Mouse (Mus musculus): Measurements from ENCODE around the gene Pga5.

Gene Pga5

GRCm38 (mm10) chr19:10703470-10703869, 25.6 kb upstream of the Pga5 start:
- DNase-seq (ENCODE audit: low spot score in 2 of 2), result no peak

DNA sequence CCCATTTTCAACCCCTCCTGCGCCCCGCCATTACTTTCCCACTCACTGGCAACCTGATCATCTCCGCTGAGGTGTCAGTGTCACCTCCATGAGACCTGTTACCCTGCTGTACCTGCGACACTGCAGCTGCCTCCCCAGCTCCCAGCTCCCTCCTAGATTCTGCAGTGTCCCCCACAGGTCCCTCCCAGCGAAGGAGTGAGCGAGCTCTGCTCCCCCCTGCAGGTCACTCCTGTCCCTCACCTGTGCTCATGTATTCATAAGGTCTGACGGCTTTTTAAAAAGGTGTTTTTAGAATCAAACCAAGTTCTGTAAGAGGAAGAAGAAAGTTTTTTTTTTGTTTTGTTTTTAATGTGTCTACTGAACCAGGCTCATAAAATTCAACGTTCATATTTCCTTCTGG, 24.3 kb upstream of the Pga5 start:
- no peak for DNase-seq (ENCODE audit: low spot score in 2 of 2)

GRCm38 (mm10) chr19:10701013-10701726, 23.3 kb upstream of the Pga5 start:
- DNase-seq (ENCODE audit: low spot score in 2 of 2), result no peak

DNA sequence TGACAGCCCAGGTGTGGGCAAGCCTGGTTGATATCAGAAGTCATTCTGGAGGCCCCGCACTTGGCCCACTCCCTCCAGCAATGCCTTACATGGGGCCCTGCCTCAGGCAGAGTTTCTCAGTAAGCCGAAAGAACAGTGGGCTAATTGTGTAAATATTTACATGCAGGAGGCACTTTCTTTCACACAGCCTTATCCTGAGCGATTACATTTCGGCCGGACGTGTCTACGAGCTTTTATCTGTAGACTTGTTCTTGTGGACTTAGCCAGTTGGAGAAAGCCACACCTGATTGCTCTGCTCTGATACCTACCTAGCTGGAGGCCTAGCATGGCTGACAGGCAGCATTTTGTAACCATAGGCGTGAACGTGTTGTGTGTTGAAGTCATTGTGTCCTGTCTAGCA, 22.0 kb upstream of the Pga5 start:
- no peak for DNase-seq (ENCODE audit: low spot score in 2 of 2)

DNA sequence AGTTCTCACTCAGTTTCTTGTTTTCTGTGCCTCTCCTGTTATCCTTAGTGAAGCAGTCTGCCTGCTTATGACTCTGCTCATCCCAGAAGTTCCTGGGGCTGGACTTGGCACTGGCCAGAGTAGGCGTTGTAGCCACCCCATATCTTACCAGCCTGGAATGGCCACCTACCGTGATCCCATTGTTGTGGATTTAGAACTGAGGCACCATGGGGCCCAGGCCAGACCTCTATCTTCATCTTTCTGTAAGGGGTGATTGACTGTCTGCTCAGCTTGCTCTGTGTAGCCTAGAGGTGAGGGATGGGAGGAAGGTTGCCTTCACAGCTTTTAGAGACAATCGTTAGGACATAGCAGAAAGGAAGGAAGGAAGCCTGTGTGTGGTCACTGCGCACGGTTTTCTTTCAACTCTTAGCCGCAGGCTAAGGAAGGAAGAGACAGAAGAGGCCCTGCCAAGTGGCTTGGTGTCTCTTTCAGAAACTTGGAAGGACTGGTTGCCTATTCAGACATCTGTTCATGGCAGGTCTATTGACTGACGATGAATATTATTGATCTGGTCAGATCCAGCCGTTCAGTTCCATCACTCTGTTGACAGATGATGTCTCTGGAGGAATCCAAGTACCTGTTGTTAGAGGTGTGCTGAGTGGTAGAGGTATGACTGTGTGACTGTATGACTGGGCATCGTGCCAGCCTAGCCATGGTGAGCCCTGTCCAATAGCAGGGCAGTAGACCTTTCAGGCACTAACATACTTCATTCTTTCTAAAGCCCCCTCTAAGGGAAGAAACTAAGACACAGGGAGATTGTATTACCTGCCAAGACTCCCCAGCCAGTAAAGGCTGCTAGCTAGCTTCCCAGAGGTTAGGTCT, 20.5 kb upstream of the Pga5 start:
- no peak for DNase-seq (ENCODE audit: low spot score in 2 of 2)

- DNase-seq (ENCODE audit: low spot score in 2 of 2), result no peak
Measured at GRCm38 (mm10) chr19:10695801-10696200, 17.9 kb upstream of the Pga5 start.

DNA sequence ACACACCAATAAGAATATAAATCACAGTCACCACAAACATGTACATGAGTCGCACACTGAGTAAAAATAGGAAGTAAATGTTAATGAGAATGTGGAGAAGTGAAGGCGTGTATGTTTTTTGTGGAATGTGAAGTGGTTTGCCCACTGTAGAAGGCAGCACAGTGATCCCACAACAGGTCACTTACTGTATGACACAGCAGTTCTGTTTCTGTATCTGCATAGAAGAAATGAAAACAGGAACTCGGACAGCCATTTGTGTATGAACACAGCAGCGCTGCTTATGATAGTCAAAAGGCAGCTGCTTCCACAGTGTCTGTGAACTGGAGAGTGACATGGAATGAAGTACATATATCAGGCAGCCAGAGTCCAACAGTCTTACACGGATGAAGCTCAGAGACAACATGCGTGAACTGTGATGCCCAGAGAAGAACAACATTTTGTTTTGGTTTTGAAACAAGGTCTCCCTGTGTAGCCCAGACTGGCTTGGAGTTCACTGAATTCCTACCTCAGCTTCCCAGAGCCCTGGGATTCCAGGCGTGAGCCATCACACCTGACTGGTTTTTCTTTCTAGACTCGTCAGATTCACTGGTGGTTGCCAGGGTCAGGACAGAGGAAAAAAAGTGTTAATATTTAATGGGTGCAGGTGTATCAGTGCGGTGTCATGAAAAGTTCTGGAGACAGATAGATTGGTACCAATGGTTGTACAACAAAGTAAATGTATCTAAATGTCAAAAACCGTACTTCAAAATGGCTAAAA, 16.2 kb upstream of the Pga5 start:
- no peak for DNase-seq (ENCODE audit: low spot score in 2 of 2)

DNA sequence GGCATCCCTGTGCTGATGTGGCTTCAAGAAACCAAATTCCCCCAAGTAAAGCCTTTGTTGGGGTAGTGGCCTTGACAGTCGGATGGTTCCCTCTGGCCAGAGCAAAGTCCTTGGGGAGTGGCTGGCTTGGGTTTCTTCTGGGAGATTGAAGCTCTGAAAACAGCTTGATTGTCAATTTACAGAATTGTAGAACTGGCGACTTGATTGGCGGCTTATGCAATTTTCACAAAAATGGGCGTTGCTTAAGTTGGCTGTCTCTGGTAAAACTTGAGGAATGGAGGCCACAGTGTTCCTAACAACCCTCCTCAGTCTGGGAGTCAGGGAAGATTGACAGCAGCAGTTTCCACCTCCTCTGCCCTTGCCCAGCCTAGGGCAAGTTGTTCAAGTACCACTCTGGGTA, 14.5 kb upstream of the Pga5 start:
- no peak for DNase-seq (ENCODE audit: low spot score in 2 of 2)

DNA sequence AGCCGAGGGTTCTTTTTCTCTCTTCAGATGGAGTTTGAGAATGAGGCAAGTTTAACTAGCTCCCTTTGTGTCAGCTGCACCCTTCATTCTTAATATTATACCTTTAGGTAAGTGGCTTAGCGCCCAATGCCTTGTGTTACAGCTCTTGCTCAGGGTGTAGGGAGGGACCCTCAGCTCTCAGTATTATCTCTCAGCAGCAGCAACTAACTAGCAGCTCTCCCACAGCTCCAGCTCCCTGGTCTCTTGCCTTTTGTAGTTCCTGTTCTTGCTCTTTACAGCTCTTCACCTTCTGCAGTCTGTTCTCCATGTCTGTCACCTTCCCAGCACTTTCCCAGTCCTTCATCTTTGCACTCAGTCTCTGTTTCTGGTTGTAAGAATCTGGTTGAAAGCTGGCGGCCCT, 13.8 kb upstream of the Pga5 start:
- no peak for DNase-seq (ENCODE audit: low spot score in 2 of 2)

DNA sequence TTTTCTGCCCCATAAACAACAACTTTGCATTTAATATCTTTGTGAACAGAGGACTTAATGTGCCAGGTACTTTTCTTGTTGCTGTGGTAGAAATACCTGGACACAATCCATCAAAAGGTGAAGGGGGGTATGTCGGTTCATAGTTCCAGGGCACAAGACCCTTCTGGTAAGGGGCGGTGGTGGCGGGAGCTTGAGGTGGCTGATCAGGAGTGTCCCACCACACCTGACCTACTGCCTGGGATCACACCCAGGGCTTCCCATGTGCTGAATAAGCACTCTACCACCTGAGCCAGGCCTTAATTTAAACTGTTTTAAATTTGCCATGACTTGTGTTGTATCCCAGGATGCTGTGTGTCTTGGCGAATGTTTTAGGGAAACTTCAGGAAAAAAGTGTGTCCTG, 13.2 kb upstream of the Pga5 start:
- DNase-seq (ENCODE audit: low spot score in 2 of 2), result no peak

DNA sequence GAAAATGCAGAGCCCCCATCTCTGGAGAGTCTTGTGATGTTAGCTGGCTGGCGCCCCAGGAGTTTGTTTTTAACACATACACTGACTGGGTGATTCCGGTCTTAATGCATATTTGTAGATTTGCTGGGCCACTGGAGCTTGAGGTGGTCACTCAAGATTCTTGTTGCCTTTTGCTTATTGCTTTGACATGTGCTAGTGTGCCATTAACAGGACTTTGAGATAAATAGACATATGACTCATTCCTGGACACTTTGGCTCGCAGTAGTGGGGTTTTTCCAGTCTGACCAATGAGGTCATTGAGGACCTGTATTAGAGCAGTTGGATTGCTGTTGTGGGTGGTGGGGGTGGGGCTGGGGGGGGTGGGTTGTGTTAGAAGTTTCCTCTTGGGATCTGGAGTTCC, 12.5 kb upstream of the Pga5 start:
- DNase-seq (ENCODE audit: low spot score in 2 of 2), result no peak

- no peak for DNase-seq (ENCODE audit: low spot score in 2 of 2)
Measured at GRCm38 (mm10) chr19:10689470-10690166, 11.7 kb upstream of the Pga5 start.

GRCm38 (mm10) chr19:10688537-10689352, 10.9 kb upstream of the Pga5 start, which contains the start of gene Vps37c:
Gene Vps37c (plus strand): TSS chr19:10688735.
- DNase-seq (ENCODE audit: low spot score in 2 of 2), result peak; percentile 79 to 93

DNA sequence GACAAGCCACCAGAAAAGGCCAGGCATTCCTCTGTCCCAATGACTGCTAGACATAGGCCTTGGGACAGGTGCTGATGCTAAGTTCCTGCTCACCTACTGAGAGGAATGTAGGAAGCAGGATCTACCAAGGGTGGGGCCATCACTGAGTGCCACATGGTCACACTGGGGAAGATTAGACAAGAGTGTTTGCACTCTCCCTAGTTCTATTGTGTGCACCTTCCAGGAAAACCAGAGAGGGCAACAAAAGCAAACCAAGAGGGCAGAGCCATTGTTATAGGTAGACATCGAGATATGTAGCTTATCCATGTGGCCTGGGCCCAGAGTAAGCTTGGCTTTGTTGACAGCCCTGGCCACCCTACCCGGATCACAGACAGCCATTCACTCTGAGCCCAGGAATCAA, 7.9 kb upstream of the Pga5 start:
- DNase-seq (ENCODE audit: low spot score in 2 of 2), result no peak

- DNase-seq (ENCODE audit: low spot score in 2 of 2), result no peak
Measured at GRCm38 (mm10) chr19:10685081-10685480, 7.2 kb upstream of the Pga5 start.

DNA sequence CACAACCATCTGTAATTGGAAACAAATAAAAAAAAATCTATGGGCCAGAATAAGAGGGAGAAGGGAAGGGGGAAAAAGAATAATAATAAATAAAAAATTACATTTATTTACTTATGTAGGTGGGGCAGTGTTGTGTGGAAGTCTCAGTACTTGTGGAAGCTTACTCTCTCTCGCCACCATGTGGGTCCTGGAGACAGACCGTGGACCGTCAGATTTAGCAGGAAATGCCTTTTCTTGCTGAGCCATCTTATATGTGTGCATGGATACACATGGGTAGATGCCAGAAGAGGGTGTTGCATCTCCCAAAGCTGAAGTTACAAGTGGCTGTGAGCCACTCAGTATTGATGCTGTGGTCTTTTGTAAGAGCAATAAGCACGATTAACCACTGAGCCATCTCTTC, 3.7 kb upstream of the Pga5 start:
- no peak for DNase-seq (ENCODE audit: low spot score in 2 of 2)

GRCm38 (mm10) chr19:10678772-10679067, 849 bp upstream of the Pga5 start:
- no peak for DNase-seq (ENCODE audit: low spot score in 2 of 2)

GRCm38 (mm10) chr19:10676656-10677055, 1.2 kb downstream of the Pga5 start:
- no peak for DNase-seq (ENCODE audit: low spot score in 2 of 2)

DNA sequence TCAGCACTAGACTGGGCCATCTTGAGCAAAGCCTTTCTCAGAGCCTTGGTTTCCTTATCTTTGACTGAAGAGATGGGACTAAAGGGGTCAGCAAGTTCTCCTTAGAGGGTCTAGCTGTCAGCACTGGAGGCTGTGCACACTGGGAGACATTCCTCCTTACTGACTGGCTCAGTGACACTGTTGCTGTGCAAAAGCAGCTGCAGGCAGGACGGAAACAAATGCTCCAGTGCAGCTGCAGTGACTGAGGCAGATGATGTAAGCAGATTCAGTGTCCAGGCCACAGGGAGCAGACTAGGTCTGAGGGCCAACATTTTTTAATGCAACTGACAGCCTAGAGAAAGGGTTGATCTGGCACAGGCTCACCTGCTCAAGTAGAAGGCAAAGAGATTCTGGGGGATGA, 4.6 kb downstream of the Pga5 start:
- DNase-seq (ENCODE audit: low spot score in 2 of 2), result no peak

DNA sequence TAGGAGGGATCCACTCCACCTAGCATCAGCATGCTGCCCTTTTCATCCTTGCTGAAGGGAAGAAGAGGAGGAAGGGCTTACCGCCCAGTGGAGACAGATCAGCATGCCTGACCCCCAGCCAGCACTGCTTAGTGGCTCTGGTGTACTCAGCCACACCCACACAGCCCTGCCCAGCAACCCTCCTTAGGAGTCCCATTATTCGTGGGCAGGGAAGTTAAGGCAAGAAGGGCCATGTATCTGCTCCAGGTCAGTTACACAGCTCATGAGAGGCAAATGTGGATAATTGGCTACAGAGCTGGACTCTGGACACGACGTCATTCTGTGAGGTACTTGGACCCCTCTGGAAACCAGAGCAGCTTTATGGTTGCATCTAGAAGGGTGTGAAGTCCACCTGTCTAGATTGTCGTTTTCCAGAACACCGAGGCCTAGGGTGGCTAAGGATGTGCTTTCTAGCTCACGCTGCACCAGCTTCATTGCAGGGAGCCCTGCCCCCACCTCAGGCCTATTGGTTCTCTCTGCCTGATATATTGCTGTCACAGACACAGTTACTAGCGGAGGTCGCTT, 5.9 kb downstream of the Pga5 start:
- DNase-seq (ENCODE audit: low spot score in 2 of 2), result no peak

DNA sequence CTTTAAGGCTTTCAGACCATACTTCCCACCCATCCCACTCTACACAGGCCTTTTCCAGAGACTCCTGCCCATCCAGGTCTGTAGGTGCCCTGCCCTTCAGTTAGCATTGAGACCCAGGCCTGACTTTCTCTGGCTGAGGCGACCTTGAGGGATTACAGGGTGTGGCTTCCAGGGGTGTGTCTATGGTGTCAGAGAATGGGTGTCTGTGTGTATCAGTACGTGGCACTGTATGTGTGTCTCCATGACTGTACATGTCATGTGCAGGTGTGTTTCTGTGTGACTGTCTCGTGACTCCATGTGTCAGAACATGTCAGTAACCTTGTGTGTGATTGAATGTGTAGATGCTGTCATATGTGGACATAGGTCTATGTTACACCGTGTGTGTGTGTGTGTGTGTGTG, 6.6 kb downstream of the Pga5 start:
- no peak for DNase-seq (ENCODE audit: low spot score in 2 of 2)
